Mouse (Mus musculus) cerebellum, adult 2 months (tissue): ENCODE data around the gene Pkn3.

ENCODE experiments used
- CTCF ChIP-seq: fragments of 200-500 bp; IDR thresholded peaks from 2 replicates; pipeline ENCODE4 v1.5.1; 2011; ENCODE audit warnings: low read depth, mild to moderate bottlenecking, control low read depth, low read length, moderate library complexity, borderline replicate concordance; ENCODE audit not compliant: insufficient read depth
- POLR2A ChIP-seq: fragments of 200-500 bp; IDR thresholded peaks from 2 replicates; pipeline ENCODE4 v1.6.1; 2011; ENCODE audit warnings: low read length, control low read depth, borderline replicate concordance; ENCODE audit not compliant: insufficient read depth

DNA sequence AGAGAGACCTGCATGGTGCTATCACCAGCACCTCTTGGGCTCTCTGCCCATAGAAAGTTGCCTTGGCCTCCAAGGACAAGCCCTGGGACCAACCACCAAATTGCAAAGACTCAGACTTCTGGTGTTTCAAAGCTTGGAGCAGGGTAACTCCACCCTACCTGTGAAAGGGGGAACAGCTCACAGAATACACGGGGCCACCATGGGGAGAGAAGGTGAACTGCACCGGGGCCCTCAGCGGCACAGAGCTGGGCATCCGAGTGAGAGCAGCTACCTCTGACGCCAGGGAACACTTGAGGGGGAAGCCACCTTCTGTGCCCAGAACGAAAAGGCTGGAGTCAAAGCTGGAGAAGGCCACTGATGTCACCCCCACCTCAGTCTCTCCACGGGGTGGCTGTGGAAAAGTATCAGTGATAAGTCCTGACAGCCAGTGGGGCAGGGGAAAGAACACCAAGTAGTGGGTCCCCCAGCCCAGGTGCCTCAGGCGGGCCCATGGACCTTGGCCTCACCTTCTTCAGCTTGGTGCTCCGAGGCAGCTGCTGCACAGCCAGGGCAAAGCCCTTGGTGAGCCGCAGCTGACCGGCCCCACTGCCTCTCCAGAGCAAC, 45.1 kb upstream of the Pkn3 start:
- TF ChIP-seq CTCF (peak; percentile 35; the same call in 1 of the 2 replicates), POLR2A (no peak)
